Mouse (Mus musculus): ENCODE measurements at regions not wholly inside any gene's neighbourhood (a gene's known extent, or its start where the extent isn't known, plus 50 kb on each side); places are given as distances from the start of the nearest gene placed in this dataset.
A peak's percentile ranks its signal among the peaks of the same experiment; 100 is the strongest.

DNA sequence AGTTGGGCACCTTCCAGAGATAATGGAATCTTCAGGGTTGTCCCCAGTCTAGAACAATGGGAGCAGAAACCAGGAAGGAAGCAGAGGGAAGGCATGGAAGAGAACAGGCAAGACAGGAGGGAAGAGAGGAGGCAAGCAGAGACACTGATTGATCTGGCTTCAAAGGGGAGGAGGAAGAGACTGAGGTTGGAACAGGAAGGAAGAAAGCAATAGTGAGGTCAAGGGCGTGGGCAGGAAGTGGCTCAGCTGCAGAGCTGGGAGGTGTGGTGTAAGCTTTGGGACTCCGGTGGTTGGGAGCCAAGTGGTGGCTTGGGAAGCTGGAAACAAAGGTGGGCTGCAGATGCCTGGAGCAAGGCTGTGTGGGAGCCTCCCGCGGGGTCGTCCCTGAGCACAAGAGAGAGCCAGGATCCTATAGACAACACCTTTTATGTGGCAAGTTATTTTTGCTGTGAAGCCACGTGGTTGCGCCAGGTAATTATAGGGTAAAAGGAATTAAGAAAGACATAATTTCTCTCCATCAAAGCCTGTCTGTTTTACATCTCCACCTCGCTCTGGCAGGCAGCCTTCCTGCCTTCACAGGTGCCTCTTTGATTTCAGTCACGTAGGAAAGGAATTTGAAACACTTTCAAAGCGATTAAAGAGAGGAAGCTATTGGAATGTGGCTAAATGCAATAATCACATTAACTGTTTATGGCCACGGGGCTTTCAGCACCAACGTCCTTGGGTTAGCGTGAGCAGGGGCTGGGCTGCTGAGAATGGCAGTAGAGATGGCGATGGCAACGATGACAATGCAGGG, 237.3 kb upstream of the Wscd1 start:
- DNase-seq (ENCODE audit: low read depth, low spot score) = no peak

GRCm38 (mm10) chr11:71513067-71513350, 236.7 kb upstream of the Wscd1 start:
- no peak for DNase-seq (ENCODE audit: low read depth, low spot score)

- DNase-seq (ENCODE audit: low read depth, low spot score) = no peak
Measured at GRCm38 (mm10) chr11:71515264-71515663, 234.5 kb upstream of the Wscd1 start.

- DNase-seq (ENCODE audit: low read depth, low spot score) = no peak
Measured at GRCm38 (mm10) chr11:71517377-71517776, 232.3 kb upstream of the Wscd1 start.

DNA sequence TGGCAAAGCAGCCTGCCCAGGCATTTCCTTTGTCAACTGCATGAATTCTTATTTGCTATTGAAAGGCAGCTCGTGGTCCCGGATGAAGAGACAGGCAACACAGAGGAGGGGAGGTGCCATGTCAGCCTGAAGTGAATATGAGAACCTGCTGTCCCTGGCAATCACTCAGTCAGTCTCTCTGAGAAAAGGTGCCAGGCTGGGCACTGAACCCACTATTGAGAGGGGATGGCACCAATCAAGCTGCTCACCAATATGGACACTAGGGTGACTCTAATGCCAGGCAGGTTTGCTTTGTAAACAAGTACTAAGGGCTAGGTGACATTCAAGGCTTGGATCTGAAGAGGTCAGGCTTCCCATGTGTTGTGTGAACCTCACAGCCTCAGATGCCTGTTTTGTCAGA, 222.0 kb upstream of the Wscd1 start:
- DNase-seq (ENCODE audit: low read depth, low spot score) = no peak

GRCm38 (mm10) chr11:71528588-71528987, 221.1 kb upstream of the Wscd1 start:
- no peak for DNase-seq (ENCODE audit: low read depth, low spot score)

GRCm38 (mm10) chr11:71541178-71541845, 208.4 kb upstream of the Wscd1 start:
- DNase-seq (ENCODE audit: low read depth, low spot score) = no peak

DNA sequence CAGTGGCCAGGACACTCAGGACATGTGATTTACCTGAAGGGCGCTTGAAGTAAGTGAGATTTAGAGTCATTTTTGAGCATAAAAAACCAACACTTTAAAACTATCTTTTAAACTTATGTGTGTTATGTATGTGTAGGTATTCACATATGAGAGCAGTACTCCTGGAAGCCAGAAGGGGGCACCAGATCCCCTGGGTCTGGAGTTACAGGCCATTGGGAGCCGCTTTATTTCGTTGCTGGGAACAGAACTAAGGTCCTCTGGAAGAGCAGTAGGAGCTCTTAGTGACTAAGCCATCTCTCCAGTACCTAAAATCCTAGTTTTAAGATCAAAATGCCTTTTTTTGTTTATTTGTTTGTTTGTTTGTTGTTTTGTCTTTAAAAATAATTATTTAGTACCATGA, 192.3 kb upstream of the Wscd1 start:
- peak; percentile 2 for DNase-seq (ENCODE audit: low read depth, low spot score)

- DNase-seq (ENCODE audit: low read depth, low spot score) = no peak
Measured at GRCm38 (mm10) chr11:71564831-71565230, 184.9 kb upstream of the Wscd1 start.

DNA sequence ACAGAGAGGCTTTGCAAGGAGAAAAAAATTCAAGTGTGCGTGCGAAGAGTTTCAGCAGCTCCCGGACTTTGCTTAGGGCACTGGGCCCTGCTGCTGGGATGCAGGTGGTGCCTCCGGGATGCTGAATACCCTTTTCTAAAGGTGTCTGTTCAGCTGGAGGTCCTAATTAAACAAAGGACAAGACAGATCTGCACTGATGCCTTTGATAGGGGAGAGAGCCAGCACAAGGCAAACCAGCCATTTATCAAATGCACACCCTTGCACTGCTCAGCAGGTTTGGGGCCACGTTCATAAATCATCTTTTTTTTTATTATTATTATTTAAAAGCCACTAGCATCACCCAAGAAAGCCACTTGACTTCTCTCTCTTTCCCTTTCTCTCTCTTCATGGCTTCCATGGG, 172.9 kb upstream of the Wscd1 start:
- no peak for DNase-seq (ENCODE audit: low read depth, low spot score)

GRCm38 (mm10) chr11:71581775-71582174, 167.9 kb upstream of the Wscd1 start:
- no peak for DNase-seq (ENCODE audit: low read depth, low spot score)

DNA sequence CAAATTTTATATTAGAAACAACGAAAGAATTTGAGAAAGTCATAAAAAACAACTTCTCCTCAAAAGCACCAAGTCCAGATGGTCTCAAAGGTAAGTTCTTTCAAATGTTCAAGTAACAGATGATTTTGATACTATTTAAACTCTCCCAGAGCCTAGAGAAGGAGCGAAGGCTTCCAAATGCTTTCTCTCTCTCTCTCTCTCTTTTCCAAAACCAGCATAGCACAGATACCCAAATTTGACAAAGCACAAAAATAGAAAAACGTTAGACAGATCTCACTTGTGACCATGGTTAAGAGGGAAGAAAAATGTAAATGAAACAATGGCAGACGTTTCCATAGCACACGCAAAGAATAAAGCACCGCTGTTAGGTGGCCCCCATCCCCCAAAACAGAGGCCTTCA, 158.7 kb upstream of the Wscd1 start:
- no peak for DNase-seq (ENCODE audit: low read depth, low spot score)

- DNase-seq (ENCODE audit: low read depth, low spot score) = no peak
Measured at GRCm38 (mm10) chr11:71594250-71594847, 155.4 kb upstream of the Wscd1 start.

DNA sequence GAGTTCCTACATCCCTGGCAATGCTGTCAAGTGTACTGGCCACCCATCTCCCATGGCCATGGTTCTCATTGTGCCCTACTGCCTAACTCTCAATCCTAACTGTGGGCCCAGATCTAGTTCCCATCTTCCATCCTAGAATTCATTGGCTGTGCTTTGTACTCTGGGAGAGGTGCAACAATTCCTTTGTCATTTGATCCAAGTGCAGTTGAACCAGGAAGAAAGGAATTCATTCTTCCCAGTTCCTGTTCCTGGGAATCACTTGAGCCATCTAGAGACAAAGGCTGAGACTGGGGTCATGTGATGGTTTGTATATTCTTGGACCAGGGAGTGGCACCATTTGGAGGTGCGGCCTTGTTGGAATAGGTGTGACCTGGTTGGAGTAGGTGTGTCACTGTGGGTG, 152.0 kb upstream of the Wscd1 start:
- no peak for DNase-seq (ENCODE audit: low read depth, low spot score)

DNA sequence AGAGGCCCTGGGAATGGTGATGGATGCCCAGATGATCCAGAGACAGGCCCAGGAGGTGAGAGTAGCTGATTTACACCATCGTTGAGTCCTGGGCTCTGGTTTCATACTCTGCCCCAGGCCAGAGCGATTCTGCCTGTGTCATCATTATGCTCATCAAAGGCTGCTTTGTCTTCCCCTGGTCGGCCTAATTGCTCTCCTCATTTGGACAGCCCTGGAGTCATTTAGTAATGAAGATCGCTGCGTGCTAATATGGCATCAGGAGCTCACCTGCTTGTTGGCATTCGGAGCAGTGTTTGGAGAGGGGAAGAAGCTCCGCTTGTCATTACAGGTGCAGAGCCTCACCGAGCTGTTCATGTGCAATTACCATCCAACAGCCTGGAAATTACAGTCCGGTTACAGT, 138.9 kb upstream of the Wscd1 start:
- no peak for DNase-seq (ENCODE audit: low read depth, low spot score)

DNA sequence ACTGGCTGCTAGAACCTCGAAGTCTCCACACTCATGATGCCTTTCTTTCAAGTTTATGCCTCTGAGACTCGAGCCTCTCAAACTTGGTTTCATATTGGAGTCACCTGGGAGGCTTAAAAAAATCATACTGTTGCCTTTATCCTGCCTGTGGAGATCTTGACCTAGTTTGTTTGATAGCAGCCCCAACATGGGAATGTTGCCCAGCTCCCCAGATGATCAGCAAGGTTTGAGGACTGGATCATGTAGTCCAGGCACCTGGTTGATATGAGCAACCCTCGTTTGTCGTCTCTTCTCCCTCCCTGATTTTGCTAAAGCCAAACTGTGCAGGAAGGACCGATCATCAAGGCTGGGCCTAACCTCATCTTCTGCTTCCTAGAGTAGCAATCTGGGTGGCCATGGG, 134.2 kb upstream of the Wscd1 start:
- DNase-seq (ENCODE audit: low read depth, low spot score) = no peak

- no peak for DNase-seq (ENCODE audit: low read depth, low spot score)
Measured at GRCm38 (mm10) chr11:71625501-71626191, 124.1 kb upstream of the Wscd1 start.

DNA sequence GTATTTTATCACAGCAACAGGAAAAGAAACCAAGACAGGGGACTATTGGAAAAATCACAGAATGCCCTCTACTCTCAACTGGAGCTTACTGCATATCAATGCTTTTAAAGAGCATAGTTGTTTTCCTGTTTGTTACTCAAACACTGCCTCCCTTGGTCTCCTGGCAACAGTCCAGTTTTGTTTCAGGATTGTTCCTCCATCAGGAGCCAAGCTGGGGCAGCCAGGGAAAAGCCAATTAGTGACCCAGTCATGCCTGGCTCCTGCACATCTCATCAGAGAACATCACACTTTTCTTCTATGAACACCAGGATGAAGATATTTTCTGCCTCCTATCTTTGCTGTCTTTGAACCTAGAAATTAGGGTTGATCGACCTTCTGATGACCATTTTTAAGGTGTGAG, 113.6 kb upstream of the Wscd1 start:
- DNase-seq (ENCODE audit: low read depth, low spot score) = no peak

GRCm38 (mm10) chr11:71636785-71637184, 112.9 kb upstream of the Wscd1 start:
- no peak for DNase-seq (ENCODE audit: low read depth, low spot score)

GRCm38 (mm10) chr11:71642886-71643285, 106.8 kb upstream of the Wscd1 start:
- no peak for DNase-seq (ENCODE audit: low read depth, low spot score)

GRCm38 (mm10) chr11:71651756-71652380, 97.9 kb upstream of the Wscd1 start:
- no peak for DNase-seq (ENCODE audit: low read depth, low spot score)

DNA sequence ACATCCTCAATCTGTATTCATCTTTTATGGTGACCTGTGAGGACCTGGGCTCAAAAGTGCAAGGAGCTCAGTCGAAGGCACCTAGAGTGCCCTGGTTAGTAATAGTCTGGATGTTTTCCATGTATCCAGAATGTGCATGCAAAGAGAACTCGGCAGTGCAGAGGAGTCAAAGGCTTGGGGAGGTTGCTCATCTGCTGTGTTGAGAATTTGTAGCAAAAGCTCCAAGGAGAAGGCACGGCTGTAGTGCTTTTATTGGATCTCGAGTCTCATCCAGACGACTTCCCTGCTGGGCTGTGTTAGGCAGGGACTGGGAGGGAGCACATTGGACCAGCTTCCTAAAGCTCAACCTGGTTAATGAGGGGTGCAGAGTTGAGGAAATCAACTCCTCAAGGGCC, 97.3 kb upstream of the Wscd1 start:
- no peak for DNase-seq (ENCODE audit: low read depth, low spot score)
